Mouse (Mus musculus) spleen, adult 2 months (tissue): ENCODE results near the gene Grid2ip.

ENCODE experiments used
- CTCF ChIP-seq: fragments of 200-500 bp; IDR thresholded peaks from 2 replicates; pipeline ENCODE4 v1.5.1; 2011; ENCODE audit warnings: mild to moderate bottlenecking, inconsistent platforms; ENCODE audit not compliant: insufficient read depth, insufficient read length, insufficient replicate concordance; ENCODE audit errors: extremely low read depth
- POLR2A ChIP-seq: fragments of 200-500 bp; IDR thresholded peaks from 2 replicates; pipeline ENCODE4 v1.6.1; 2011; ENCODE audit warnings: low read depth, low read length, inconsistent platforms

GRCm38 (mm10) chr5:143405200-143405599, 48.1 kb downstream of the Grid2ip start:
- no peak for TF ChIP-seq POLR2A
- TF ChIP-seq CTCF: no peak
